Mouse (Mus musculus): ENCODE results near the gene Asgr2.
A peak's percentile ranks its signal among the peaks of the same experiment; 100 is the strongest.
"Not testable (repeated sequence)": the region's sequence is repeated elsewhere in the genome, so short reads cannot be mapped to it uniquely, and the experiment has no call there.

Asgr2 gene

DNA sequence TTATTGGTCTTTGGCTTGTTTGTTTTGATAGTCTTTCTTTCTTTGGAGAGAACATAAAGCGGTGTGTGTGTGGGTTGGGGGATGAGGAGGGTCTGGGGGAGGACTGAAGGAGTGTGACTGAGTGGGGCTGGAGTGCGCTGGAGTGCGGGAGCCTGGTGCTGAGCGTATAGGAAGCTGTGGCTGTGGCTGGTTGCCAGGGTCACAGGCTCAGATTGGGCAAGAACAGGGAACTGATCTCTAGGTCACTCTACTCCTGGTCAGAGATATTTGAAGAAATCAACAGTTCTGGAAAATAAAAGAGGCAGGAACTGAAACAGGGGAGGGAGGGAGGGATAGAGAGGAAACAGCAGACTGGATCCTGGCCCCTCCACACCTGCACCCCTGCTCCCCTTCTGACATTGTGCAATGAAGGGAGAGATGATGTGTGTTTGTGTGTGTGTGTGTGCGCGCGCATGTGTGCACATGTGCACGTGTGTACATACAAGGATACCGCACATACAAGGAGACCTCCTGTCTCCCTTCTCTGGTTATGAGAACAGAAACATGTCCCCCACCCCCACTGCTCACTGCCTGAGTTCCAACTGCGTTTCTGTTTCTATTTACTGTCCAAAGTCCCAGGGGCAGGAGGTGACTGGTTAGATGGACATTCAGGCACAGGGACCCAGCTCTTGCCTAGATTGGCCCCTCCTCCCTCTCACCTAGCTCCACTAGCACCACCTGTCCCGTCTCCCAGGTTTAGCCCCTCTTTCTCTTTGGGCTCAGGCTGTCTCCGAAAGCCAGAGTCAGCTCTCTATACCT is at the start of gene Asgr2:
Gene Asgr2 (plus strand): TSS at position 659 of the 798 bp plus-strand sequence.
- no peak for DNase-seq (ENCODE audit: low spot score)

DNA sequence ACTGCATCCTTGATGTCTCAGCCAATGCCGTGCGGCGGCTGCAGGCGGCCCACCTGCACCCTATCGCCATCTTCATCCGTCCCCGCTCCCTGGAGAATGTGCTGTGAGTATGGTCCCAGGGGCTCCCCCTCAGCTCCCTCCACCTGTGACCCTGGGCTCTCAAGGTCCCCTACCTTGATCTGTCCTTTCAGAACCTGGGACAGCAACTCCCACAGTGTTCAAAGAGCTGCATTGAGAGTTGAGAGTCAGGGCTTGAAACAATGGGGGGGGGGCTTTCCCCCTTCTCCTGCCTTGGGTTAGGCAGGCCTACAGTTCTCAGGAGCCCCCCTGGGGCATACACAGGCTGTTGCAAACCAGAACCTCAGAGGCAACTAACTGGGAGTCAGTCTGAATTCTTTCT is 48.8 kb upstream of the Asgr2 start:
- DNase-seq (ENCODE audit: low spot score) = no peak

DNA sequence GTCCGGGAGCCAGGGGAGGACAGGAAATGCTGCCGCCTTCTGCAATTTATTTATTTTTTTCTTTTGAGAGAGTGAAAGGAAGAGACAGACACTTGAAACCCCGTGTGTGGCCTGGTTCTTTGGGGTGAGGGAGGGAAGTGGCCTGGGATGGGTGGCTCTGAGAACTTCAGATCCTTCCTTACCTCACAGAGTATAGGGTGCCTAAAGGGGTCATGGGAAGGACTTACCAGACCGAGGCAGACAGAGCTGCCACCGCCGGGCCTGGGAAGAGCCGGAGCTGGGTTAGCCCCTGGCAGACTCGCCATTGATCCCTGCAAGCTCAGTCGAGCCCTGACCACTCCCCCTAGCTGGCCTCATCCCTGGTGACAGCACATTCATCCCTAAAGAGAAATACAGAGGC is 47.0 kb upstream of the Asgr2 start:
- DNase-seq (ENCODE audit: low spot score) = no peak

DNA sequence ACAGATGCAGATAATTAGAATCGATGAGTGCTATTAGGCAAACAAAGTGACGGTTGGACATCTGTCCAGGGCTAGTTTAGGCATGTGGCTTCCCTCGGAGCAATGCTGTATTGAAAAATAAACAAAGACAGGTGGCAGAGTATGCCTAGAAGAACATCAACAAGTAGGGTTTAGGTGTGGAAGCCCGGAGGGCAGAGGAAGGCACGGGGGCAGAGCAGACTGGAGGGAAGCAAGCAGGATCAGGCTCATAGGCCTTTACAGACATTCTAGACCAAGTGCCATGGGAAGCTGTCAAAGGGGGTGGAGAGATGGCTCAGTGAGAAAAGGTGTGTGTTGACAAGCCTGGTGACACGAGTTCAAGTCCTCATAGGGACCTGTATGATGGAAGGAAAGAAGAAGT is 43.1 kb upstream of the Asgr2 start:
- DNase-seq (ENCODE audit: low spot score) = no peak

DNA sequence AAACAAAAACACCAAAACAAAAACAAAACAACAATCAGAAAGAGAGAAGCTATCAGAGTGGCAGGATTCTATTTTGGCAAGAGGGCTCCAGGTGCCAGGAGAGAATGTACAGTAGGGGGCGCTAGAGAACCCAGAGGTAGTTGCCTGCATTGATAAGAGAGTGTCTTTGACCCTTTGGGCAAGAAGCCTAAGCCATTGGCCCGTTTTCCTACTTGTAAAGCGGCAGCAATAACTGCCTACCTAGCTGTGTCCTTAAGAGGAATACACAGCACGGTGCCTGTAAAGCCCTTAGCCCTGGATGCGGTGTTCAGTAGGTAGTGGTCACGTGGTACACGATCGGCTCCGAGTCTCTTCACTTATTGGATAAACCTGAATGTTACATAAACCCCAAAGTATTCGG is 42.6 kb upstream of the Asgr2 start:
- DNase-seq (ENCODE audit: low spot score) = no peak

DNA sequence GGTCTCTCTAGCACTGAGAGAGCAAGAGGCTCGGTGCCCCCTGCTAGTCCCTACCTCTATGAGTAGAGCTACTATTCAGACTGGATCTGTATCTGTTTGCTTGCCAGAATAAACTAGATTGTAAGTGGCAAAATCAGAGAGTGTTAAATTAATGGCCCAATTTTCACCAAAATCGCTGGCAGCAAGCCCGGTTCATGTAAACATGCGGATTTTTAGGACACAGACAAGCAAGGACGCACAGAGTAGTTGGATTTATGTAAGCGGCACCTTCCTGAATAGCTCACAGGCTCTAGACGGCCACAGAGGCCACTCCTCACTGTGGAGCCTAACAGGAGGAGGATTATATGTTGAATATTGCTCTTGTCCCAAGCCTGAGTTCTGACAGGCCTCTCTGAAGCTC is 39.3 kb upstream of the Asgr2 start:
- DNase-seq (ENCODE audit: low spot score) = no peak

DNA sequence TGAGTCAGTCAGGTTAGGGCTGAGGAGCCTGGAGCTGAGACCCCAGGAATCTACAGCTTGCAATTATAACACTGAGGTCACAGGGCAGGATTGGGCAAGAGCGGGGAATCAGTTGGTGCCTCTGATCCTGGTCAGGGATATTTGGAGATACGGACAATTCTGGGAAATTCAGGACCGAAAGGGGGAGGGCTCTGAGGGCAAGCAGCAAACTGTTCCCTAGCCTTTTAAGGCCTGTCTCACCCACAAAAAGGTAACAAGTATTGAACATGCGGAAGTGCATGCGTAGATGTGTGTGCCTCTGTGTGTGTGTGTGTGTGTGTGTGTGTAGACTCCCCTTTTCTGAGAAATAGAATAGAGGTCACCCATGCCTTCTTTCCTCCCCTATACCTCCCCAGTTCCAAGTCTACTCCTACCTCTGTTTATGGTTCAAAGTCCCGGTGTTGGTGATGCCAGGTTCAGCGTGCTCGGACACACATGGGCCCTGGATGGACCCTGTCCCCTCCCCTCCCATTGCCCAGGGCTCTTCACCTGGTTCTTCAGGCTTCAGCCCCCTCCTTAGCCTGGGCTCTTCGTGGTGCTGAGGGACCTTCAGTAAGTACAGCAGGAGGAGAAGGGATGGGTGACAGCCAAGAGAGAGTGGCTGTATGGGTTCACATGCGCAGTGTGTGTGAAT is 38.4 kb upstream of the Asgr2 start, which contains the start of gene Asgr1:
Gene Asgr1 (plus strand): TSS at position 188 of the 673 bp plus-strand sequence.
- no peak for DNase-seq (ENCODE audit: low spot score)

DNA sequence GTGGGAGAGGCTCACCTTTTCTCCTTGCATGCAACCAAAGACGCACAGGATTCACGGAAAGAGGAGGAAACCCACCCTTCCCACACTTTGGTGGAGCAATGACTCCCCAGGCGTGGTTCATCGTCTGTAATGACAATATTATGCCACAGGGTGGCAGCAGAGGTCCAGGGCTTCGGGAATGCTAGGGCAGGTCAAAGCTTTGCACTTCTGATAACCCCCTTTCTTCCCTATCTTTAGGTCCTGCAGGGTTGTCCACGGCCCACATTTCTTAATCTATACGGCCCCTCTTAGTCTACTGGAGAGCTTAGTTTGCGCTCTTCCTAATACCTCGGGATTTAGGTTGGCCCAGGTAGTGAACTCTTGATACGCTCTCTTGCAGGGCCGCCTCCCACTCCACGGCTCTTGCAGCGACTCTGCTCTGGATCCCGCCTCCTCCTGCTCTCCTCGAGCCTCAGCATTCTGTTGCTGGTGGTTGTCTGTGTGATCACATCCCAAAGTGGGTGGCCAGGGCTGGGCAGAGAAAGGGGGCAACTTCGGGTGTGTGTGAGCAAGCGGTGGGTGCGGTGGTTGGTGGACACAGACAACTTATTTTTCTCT is 36.7 kb upstream of the Asgr2 start:
- peak; percentile 86 for DNase-seq (ENCODE audit: low spot score)

DNA sequence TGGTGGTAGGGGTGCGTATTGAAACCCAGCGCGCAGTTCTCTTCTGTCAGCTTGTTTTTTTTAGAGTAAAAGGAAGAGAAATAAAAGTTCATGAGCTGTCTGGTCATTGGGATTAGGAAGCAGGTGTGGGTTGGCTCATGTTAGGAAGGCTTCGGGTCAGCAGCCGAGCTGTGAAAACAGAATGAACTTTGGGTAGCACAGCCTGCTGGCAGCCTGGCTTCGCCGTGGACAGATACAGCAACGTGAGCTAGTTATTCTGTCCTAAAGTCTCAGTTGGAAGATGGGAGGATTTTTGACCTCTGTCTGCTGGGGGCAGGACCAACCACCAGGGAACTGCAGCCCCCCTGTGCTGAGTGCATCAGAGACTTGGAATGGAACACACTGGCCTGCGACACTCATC is 34.6 kb upstream of the Asgr2 start:
- no peak for DNase-seq (ENCODE audit: low spot score)

DNA sequence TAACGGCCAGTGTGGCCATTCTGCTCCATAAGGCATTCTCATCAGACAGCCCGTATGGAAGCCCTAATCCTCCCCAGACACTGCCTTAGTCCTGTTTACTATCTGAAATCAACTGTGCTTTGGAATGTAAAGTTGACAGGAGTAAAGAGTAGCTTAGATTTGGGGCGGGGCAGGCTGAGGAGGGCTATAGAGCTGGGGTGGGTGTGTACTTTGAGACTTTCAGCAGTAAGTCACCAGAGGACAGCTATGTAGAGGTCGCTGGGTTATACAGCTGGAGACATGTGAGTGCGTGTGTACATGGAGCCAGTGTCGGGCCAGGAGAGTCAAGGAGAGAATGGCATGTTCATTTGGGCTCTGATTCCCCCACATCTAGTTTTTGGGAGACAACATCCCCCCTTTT is 32.5 kb upstream of the Asgr2 start:
- no peak for DNase-seq (ENCODE audit: low spot score)

DNA sequence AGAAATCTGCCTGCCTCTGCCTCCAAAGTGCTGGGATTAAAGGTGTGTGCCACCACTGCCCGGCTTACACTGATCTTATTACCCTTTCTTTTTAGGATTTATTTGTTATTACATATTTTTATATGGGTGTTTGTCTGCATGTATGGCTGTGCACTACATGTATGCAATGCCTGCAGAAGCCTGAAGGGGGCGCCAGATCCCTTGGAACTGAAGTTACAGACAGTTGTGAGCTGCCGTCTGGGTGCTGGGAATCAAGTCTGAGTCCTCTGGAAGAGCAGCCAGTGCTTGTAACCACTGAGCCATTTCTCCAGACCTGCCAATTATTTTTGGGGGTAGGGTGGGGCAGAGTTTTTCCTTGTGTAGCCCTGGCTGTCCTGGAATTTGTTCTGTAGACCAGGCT is 29.4 kb upstream of the Asgr2 start:
- no peak for DNase-seq (ENCODE audit: low spot score)

DNA sequence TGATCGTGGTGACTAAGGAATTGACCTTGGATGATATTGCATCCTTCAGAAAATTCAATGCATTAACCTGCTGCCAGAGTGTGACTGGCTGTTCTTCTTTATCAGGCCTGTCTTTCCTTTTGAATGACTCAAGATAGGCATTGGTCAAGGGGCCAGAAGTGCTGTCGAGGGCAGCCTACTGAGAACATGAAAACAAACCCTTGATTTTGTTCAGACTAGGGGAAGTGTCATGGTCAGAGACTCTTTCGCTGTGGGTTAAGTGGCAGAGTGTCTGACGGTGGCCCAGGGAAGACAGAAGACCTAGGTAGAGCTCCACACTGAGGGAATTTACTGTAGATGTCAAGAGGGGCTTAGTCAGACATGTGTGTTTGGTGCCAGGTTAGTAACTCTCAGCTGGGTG is 25.7 kb upstream of the Asgr2 start:
- DNase-seq (ENCODE audit: low spot score) = no peak

DNA sequence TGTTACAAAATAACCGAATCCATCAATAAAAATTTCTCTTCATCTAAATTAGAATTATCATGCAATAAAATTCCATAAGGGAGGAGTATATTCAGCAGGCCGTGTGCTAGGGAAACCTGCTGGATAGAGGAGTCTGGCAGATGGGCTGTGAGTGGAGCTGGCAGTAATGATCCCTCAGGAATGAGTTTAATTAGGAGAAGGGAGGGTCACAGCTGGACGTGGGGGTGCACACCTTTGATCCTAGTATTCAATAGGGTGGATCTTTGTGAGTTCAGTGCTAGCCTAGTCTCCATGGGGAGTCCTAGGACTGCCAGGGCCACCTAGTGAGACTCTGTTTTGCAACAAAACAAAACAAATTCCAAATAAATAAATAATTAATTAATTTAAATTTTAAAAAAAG is 24.2 kb upstream of the Asgr2 start:
- DNase-seq (ENCODE audit: low spot score) = no peak

DNA sequence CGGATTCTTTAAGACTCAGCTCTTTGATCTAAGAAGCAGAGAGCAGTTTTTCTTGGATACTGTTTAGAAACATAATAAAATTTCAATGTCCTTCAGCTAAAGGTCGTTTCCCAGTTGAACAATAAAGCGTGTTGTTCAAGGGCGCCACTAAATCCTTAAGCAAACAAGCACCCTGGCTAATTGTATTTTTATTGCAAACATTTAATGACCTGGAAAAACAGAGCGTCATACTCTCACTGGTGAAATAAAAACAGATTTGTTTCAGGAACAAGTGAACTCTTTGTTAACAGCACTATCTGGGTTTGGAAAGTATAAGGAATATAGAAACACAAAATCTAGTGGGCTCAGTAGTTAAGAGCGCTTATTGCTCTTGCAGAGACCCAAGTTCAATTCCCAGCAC is 22.4 kb upstream of the Asgr2 start:
- DNase-seq (ENCODE audit: low spot score) = no peak

DNA sequence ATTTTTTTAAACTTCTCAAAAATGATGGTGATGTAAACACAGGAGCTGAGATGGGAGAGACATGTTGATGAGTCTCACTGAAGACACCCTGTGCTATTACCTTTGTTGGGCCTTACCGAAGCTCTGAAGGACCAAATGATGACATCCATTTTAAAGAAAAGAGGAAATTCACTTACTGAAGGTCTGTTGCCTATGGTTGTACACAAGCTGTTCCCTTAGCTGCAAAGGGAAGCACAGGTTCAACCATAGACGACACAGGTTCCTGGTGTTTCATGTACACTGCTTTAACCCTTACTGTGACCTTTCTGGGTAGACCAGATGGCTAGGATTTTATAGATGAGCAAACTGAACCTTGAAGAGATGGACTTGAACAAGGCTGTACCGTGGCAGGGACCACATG is 21.8 kb upstream of the Asgr2 start:
- not testable (repeated sequence) for DNase-seq (ENCODE audit: low spot score)

DNA sequence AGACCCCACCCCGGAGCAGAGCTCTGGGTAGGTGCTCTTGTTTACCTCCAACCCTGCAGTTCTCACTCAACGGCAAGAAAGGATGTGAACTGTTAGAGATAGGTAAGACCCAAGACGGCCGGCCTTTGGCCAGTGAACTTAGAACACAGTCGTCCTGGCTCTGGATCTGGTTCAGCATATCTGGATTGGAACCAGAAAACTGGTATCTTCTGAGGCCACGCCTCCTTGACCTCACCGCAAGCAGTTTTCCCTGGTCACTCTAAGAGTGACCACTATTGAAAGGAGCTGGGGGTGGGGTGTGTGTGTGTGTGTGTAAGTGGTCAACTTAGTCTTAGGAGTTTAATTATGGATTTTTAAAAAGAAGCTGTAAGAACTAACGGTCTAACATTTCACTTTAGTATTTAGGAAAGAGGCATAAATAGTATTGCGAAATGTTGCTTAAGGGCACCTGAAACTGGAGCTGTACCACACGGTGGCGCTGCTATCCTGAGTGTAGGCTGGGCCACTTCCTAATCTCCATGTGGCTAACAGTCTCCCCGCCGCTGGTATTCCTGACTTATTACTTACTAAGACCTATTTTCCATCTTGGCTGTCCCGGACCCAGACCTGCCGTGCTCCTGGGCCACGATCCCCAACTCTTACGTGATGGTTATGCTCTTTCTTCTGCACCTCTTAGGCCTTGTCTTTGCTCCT is 17.9 kb upstream of the Asgr2 start:
- DNase-seq (ENCODE audit: low spot score) = peak; percentile 94

DNA sequence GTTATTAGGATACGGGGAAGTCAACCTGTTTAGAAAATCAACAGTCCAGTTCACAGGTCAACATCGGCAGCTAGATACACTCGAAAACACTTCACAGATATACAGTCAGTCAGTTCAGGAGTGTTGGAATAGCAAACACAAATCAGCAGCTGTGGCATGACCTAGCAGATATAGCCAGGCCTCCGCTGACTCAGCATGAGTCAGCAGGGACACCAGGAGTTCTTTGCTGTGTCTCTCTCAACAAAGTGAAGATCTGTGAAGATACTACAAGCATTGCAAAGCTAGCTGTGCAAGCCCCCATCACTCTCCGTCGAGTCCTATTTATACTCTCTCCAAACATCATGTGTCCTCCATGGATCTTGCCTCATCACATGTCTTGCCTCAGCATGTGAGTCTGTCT is 16.9 kb upstream of the Asgr2 start:
- DNase-seq (ENCODE audit: low spot score) = no peak

DNA sequence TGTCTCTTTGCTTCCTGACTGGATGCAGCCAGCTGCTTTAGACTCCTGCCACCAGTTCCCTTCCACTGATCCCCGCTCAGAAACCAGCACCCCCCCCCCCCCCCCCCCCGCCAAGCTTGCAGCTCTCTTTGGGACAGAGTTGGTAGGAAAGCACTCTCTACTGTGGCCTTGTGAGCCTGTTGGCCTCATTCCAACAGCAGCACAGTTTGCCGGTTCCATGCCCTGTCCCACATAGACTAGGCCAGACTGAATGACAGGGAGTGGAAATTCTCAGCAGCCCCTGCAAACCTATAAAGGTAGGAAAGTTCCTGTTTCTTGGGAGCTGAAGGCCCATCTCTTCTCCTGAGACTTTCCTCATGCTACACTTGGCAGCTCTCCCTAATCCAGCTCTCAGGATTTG is 15.0 kb upstream of the Asgr2 start:
- no peak for DNase-seq (ENCODE audit: low spot score)

DNA sequence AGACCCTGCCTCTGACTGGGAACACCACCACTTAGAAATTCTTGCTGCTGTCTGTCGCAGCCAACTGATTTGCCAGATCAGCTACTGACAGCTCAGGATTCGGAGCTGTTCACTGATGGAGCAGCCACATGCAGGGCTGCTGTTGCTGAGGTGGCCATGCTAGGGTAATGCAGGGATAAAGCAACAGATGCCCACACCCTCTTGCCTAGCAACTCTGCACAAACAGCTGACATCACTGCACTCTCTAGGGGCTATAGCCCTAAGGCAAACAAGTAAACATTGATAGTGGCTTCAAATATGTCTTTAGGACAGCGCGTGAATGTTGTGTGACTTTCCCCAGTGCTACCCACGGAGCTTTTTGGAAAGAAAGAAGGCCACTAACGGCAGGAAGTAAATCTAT is 13.3 kb upstream of the Asgr2 start:
- DNase-seq (ENCODE audit: low spot score) = no peak

DNA sequence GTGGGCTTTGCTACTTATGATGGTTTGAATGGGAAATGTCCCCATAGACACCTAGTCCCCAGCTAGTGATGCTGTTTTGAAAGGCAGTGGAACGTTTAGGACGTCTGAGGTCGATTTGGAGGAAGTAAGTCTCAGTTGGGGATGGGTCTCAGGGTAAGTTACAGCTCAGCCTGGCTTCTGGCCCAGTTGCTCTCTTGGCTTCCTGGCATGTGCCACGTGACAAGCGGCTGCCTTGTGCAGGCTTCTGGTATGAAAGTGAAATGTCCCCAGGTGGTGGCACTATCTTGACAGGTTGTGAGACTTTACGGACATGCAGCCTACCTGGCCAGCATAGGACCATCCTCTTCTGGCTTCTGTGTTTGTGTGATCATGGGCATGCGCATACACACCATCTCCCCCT is 12.5 kb upstream of the Asgr2 start:
- DNase-seq (ENCODE audit: low spot score) = no peak

DNA sequence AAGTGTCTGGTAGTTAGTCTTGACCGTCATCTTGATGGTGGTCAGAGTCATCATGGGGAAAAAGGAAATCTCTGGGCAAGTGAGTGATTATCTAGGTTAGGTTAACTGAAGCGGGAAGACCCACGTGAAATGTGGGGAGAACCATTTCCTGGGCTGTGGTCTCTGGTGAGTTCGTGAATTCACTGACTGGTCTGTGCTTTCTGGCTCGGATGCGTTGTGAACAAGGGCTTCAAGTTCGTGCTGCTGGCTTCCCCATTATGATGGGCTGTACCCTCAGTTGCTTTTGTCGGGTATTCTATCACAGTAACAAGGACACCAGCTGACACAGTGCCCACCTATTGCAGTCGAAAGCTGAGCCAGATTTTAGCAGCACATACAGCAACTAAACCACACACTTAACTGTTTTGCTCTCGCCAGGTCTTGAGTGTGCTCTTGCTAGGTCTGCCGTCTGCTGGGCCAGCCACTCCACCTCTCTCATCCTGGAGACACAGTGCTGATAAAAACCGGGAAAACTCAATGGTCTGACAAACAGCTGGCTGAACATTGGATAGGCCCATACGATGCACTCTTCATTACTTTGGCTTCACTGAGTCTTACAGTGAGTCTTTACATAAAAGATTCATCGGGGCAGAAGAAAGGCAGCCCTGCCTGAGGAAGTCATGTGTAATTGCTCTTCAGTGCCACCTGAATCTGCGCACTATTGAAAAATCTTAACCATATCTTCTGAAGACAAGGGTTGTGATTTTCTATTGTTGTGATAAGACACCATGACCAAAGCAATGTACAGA is 11.4 kb upstream of the Asgr2 start:
- no peak for DNase-seq (ENCODE audit: low spot score)

DNA sequence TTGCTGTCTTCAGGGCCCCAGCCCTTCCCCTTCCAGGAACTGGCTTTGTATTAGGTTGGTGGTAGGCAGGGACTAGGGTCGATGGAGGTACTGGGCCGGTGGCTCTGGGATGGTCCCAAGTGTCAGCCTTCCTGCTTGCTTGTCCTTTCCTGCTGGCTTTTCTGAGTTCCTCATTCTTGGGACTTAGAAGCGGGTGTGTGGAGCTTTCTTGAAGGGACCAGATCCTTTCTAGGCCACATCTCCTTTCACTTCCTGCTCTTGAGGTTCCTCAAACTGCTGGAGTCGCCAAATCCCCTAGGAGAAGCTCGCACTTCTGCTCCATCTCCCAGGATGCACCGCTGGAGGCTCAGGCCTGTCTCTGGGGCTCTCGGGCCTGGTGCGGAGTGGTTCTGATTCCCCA is 7.9 kb upstream of the Asgr2 start:
- no peak for DNase-seq (ENCODE audit: low spot score)
